Mouse (Mus musculus) brain, embryonic 14.5 days (tissue): ENCODE measurements around the gene Kdm4d. TPM values are rescaled to one million over a fixed set of nuclear protein-coding genes. Genes with fewer than 3 reads are reported as not detected.

Experiments
- DNase-seq: peaks from one replicate; pipeline ENCODE4 v3.0.0-alpha.2; 2011; ENCODE audit warnings: low read depth
- CTCF ChIP-seq: fragments of 200-500 bp; IDR thresholded peaks from 2 replicates; pipeline ENCODE4 v1.5.1; 2012; ENCODE audit warnings: inconsistent platforms, mild to moderate bottlenecking, moderate library complexity, borderline replicate concordance; ENCODE audit not compliant: insufficient read depth, insufficient read length; ENCODE audit errors: extremely low read depth
- POLR2A ChIP-seq: fragments of 200-500 bp; IDR thresholded peaks from 2 replicates; pipeline ENCODE4 v1.6.1; 2012; ENCODE audit warnings: mild to moderate bottlenecking, inconsistent platforms, borderline replicate concordance; ENCODE audit not compliant: poor library complexity, insufficient read depth, insufficient read length, severe bottlenecking; ENCODE audit errors: extremely low read depth
- polyA plus RNA-seq: library from polyadenylated mRNA; depleted of rRNA; stranded (reverse); fragments of >200 nt; gene quantifications from 2 replicates; pipeline ENCODE4 v1.2.3, GENCODE M21; 2012; rRNA removed

Gene Kdm4d
- 0.19 and 0.21 TPM in 2 replicates for polyA plus RNA-seq

GRCm38 (mm10) chr9:14500023-14500915, at the start of gene Kdm4d, which contains the start of gene Cwc15:
Kdm4d (minus strand) TSS chr9:14500482.
Cwc15 (plus strand) TSS chr9:14500617.
- TF ChIP-seq CTCF (no peak), POLR2A (peak; percentile 46; the same call in 1 of the 2 replicates)
- DNase-seq: peak; percentile 100

DNA sequence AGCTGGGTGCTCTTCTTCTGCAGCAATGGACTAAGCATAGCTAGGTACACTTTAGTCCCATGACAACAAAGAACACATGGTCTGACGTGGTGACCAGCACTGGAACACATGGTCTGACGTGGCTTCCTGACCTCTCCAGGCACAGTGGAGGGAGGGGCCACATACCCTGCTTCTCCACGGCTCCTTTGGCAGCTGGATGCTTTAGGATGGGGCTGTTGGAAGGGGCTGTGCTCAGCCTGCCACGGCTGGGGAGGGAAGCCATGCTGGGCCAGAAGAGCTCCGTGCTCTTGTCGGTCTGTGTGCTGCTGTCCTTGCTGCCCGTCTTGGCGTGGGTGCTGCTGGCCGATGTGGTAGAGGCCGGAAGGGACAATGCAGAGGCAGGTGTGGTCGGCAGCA, 48.1 kb upstream of the Kdm4d start:
- TF ChIP-seq POLR2A: no peak
- TF ChIP-seq CTCF: no peak
- no peak for DNase-seq

DNA sequence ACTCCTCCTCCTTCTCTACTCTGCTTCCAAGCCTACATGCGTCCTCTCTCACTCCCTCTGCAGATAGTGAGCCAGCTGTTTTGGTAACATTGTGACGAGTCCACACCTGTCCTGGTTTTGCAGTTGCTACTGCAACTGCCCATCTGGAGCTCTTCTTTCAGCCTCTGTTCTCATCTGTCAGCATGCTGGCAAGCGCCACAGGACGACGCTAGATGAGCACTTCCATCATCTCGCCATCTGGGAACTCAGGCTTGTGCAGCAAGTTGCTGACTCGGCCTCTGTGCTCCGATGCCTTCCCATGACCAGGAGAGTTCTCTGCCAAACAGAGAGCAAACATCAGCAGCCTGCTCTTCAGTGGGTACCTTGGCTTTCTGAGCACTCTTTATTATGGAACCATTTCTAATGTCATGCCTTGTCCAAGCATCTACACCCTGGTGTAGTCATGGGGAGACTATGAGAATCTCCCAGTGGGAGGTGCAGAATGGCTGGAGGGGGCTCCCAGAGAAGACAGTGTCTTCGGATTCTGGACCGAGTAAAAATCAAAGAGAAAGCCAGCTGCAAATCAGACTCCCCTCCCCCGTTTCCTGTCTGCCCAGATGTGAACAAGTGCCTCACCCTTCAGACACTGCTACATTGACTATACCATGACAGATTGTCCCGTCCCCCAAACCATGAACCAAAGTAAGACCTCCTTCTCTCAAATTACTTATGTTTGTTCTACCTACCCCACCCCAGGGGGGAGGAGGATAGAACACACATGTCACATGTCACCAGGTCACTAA, 47.5 kb upstream of the Kdm4d start:
- peak; percentile 12 for DNase-seq
- TF ChIP-seq POLR2A (no peak), CTCF (no peak)

DNA sequence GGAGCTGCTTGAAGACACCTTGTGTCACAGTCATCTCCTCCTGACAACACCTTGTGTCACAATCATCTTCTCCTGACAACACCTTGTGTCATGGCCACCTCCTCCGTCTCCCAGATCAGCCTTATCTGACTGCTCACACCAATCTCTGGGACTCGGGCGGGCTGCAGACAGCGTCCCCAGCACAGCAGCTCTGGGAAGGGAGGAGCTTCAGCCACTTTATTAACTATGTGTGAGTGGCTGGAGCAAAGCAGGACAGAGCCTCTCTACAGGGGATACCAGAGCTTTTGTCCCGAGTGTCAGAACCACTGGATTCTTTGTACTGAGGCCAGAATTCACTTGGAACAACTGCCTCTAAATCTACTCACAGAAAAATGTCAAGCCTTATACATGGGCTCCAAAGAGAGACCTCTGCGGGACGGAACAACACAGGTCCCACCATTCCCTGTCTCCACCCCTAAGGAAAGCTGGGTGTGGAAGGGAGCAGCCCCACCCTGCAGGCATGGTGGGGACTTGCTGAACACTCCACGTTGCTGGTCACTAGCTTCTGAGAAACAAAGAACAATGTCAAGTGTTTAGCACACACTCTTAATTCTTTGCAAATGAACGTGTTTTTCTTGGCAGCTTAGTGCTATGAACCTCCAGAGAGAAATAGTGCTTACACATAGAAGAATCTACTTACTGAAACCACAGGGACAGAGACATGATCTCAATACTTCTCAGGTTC, 43.9 kb upstream of the Kdm4d start:
- TF ChIP-seq POLR2A: no peak
- DNase-seq: no peak

- TF ChIP-seq CTCF: no peak
- no peak for TF ChIP-seq POLR2A
- DNase-seq: peak; percentile 20
Measured at GRCm38 (mm10) chr9:14534833-14535456, 34.7 kb upstream of the Kdm4d start.

DNA sequence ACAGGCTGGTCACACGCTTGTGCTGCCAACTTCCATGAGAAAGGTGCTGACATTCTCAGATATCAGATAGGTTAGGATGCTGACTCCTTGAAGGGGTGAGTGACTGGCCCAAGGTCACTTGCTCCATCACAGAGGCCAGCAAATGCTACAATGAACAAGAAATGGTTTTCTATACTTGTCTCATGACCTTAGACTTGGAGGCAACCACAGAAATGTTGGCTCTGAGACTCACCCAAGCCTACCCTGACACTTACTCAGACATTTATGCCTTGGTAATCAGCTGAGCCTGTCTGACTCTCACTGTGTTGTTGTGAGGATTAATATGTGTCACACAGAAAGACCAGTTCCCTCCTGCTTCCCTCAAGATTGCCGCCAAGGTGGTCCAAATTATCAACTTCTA, 33.4 kb upstream of the Kdm4d start:
- DNase-seq: no peak
- TF ChIP-seq CTCF: no peak
- no peak for TF ChIP-seq POLR2A

GRCm38 (mm10) chr9:14532283-14532682, 32.0 kb upstream of the Kdm4d start:
- no peak for TF ChIP-seq CTCF
- TF ChIP-seq POLR2A: no peak
- peak; percentile 49 for DNase-seq

DNA sequence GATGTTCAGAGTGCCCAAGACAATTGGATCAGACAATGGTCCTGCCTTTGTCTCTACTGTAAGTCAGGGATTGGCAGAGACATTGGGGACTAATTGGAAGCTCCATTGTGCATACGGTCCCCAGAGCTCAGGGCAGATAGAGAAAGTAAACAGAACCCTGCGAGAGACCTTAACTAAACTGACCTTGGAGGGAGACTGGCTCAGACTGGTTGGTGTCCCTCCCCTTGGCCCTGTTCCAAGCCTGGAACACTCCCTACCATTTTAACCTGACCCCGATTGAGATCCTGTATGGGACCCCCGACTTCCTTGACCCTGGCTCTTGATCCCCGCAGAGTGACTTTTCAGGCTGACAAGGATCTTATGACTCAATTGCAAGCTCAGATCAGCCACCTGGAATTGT, 29.7 kb upstream of the Kdm4d start:
- DNase-seq: no peak
- TF ChIP-seq POLR2A: no peak

DNA sequence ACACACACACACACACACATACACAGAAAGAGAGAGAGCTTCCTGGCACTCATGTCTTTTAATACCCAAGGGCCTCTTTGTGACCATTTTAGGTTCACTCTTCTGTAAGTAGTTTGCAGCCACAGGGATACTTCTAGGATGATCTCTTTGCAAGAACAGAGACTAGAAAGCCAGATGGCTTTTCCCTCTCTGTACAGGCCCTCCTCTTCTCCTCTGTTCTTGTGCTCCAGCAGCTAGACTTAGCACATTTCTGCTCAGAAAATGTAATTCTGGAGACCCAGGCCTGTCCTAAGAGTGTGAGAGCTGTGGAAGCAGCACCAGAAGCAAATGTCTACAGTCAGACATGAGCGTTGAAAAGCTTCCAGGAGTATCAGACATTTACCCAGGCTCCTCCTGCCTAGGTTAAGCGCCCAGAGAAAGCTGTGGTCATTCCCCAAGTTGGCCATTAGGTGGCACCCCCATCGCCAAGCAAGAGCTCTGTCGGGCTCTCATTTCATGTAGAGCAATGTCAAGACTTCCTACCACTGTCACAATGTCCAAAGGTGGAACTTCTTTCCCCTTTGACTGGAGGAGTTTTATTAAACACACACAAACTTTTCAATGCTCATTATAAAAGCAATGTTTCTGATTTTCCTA, 23.2 kb upstream of the Kdm4d start:
- no peak for TF ChIP-seq POLR2A
- peak; percentile 93 for TF ChIP-seq CTCF
- DNase-seq: peak; percentile 86

DNA sequence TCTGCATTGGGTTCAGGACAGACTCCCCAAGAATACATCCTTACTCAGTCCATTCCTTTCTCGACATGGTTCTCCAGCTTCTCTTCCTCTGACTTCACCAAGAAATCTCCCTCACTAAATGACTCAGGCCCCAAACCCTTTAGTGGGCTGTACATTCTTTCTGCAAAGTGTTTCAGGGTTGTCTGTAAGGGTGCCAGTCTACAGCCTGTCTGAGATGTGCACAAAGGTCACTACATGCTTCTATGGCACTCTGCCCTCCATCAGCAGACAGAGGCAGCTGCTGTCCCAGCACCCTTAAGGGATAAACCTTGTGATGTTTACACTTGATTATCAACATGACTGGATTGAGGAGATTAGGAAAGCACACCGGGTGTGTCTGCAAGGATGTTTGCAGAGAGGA, 21.4 kb upstream of the Kdm4d start:
- TF ChIP-seq POLR2A (no peak), CTCF (no peak)
- no peak for DNase-seq
